Mouse (Mus musculus) liver, embryonic 16.5 days (tissue): ENCODE results near the gene Smg6. TPM values are rescaled to one million over a fixed set of nuclear protein-coding genes. Genes with fewer than 3 reads are reported as not detected.

ENCODE experiments used
- ATAC-seq: fragments of 200-750 bp; cut with Nextera tagmentation; 2 replicates; pipeline ENCODE4 v1.8.0; 2017; ENCODE audit warnings: low read depth, mild to moderate bottlenecking, moderate number of reproducible peaks, moderate library complexity
- H3K27ac ChIP-seq: fragments of 300-500 bp; sonication (generic); 2 replicates; pipeline ENCODE4 v1.5.1; 2014; ENCODE audit warnings: mild to moderate bottlenecking, low read length
- H3K27me3 ChIP-seq: fragments of 300-500 bp; sonication (generic); 2 replicates; pipeline ENCODE4 v1.6.1; 2014; ENCODE audit warnings: low read depth, low read length, mixed read lengths; ENCODE audit not compliant: control insufficient read depth, insufficient read depth
- H3K36me3 ChIP-seq: fragments of 300-500 bp; sonication (generic); 2 replicates; pipeline ENCODE4 v1.6.1; 2014; ENCODE audit warnings: mild to moderate bottlenecking; ENCODE audit not compliant: control insufficient read depth, insufficient read depth
- H3K4me1 ChIP-seq: fragments of 300-500 bp; sonication (generic); 2 replicates; pipeline ENCODE4 v1.6.1; 2014; ENCODE audit warnings: low read depth, low read length, mixed read lengths; ENCODE audit not compliant: control insufficient read depth
- H3K4me2 ChIP-seq: fragments of 300-500 bp; sonication (generic); 2 replicates; pipeline ENCODE4 v1.6.1; 2014; ENCODE audit warnings: low read depth, low read length, mixed read lengths
- H3K4me3 ChIP-seq: fragments of 300-500 bp; sonication (generic); 2 replicates; pipeline ENCODE4 v1.5.1; 2014; ENCODE audit warnings: low read depth, mild to moderate bottlenecking, low read length
- H3K9ac ChIP-seq: fragments of 300-500 bp; sonication (generic); 2 replicates; pipeline ENCODE4 v1.6.1; 2014; ENCODE audit warnings: low read depth, low read length
- H3K9me3 ChIP-seq: fragments of 300-500 bp; sonication (generic); replicated peaks from 2 replicates; pipeline ENCODE4 v1.6.1; 2016; ENCODE audit warnings: low read length; ENCODE audit not compliant: control insufficient read depth
- WGBS: fragments of 180-500 bp; shearing (Covaris S2); extraction: QIAGEN DNeasy Blood & Tissue Kit; methylation state at CpG from one replicate; pipeline ENCODE4 v1.1.7; 2014; ENCODE audit not compliant: insufficient replicate concordance; 5-methylcytosine and 5-hydroxymethylcytosine counted together
- microRNA counts: library from miRNA; unstranded; fragments of <30 nt; microRNA quantifications from one replicate; lab custom pipeline; 2016
- microRNA-seq: library from miRNA; unstranded; fragments of <30 nt; microRNA quantifications from one replicate; pipeline ENCODE4, GENCODE M21; 2016
- polyA plus RNA-seq: library from polyadenylated mRNA; unstranded; fragments of >200 nt; fragmentation: Nextera tagmentation; extraction: Ambion mirVana; gene quantifications from 2 replicates; pipeline ENCODE4 v1.2.1, GENCODE M21; 2015

Smg6 gene
- polyA plus RNA-seq, 1 experiment from 2014 or later: 5.5 TPM

GRCm38 (mm10) chr11:75212031-75212667, 286.5 kb downstream of the Smg6 start:
- Histone ChIP-seq H3K4me3 (no peak overlapping the region), H3K36me3 (no peaks in the 10 kb centered on the region), H3K4me2 (no peak overlapping the region), H3K9ac (no peak overlapping the region), H3K9me3 (no peaks in the 10 kb centered on the region), H3K4me1 (peaks cover 49% of the 10 kb centered on the region), H3K27ac (peak overlapping the region; percentile 54), H3K27me3 (peaks cover 3% of the 10 kb centered on the region)
- WGBS: 56% methylated on average over 8 of the region's 8 CpGs
- no peak for ATAC-seq

- no peak for ATAC-seq
- Histone ChIP-seq H3K36me3 (no peaks in the 10 kb centered on the region), H3K9me3 (no peaks in the 10 kb centered on the region), H3K9ac (no peak overlapping the region), H3K27ac (no peak overlapping the region), H3K4me3 (no peak overlapping the region), H3K4me1 (peaks cover 49% of the 10 kb centered on the region), H3K4me2 (no peak overlapping the region), H3K27me3 (peaks cover 3% of the 10 kb centered on the region)
- WGBS: 75% methylated on average over 3 of the region's 3 CpGs
Observed at GRCm38 (mm10) chr11:75212876-75213275, 287.3 kb downstream of the Smg6 start.

DNA sequence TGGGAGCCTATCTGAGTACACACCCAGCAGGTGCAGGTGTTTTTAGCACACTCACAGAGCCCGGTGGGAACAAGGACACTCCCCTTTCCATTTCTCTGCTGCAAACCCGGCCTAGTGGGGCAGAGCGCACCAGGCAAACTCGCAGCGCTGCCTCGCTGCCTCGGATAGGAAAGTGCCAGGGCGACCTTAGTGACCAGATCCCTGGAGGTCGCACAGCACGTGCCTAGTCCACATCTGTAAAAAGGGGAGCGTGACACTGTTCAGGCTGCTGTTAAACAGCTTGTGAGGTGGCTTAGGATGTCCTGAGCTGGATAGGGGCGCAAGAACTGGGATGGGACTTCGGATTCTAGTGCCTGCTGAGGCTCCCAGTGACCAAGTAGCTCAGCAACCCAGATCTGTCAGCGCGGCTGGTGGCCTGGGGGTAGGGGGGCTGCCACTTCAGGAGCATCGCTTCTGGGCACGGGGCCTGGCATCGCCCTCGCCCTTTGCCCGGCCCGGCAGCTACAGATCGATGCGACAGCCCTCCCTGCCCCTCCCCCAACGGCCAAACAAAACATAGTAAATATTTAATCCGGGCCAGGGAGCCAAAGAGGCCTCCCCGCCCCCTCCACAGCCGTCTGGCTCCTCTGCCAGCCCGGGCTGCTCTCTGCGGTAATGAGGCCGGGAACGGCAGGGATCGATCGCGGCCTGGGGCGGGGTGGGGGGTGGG, 287.9 kb downstream of the Smg6 start:
- Histone ChIP-seq H3K4me2 (peak overlapping the region; percentile 49), H3K9me3 (no peaks in the 10 kb centered on the region), H3K4me3 (peak overlapping the region; percentile 34), H3K36me3 (no peaks in the 10 kb centered on the region), H3K4me1 (peaks cover 49% of the 10 kb centered on the region), H3K9ac (peak overlapping the region; percentile 0; the same call in 1 of the 2 replicates), H3K27ac (peak overlapping the region; percentile 77), H3K27me3 (peaks cover 3% of the 10 kb centered on the region)
- 26% methylated on average over 35 of the region's 35 CpGs for WGBS
- ATAC-seq: peak; percentile 75

MicroRNAs within 50 kb of the gene (microRNA counts, 519-probe panel; counts per million panel counts)
- microRNA mmu-miR-132 (lab: Ali Mortazavi, UCI) (2,160 counts per million, percentile 35 among the panel's probes with 10 or more counts), microRNA mmu-miR-212 (lab: Ali Mortazavi, UCI) (60.7 counts per million)

Small RNA genes within 50 kb of the gene (microRNA-seq; reads per million reads assigned to microRNA genes)
- gene Mir132 (129 reads per million, percentile 55 among the genes with 10 or more reads in this experiment), gene Mir212 (15.5 reads per million, percentile 33 among the genes with 10 or more reads in this experiment)

Other genes starting within 250 kb of the Smg6 start
- 26.4 and 28.0 TPM in 2 replicates for gene Pafah1b1, start 201.2 kb upstream of the Smg6 start, polyA plus RNA-seq
- 15.5 and 16.6 TPM in 2 replicates for gene Mettl16, start 155.0 kb upstream of the Smg6 start, polyA plus RNA-seq
- gene Mnt, start 94.9 kb upstream of the Smg6 start, polyA plus RNA-seq: 0.90 and 1.2 TPM in 2 replicates
- 0.89 and 1.2 TPM in 2 replicates for gene Sgsm2, start 28.8 kb upstream of the Smg6 start, polyA plus RNA-seq
- 16.7 and 17.5 TPM in 2 replicates for gene Tsr1, start 27.8 kb upstream of the Smg6 start, polyA plus RNA-seq
- 4.6 and 5.1 TPM in 2 replicates for gene Srr, start 125 bp downstream of the Smg6 start, polyA plus RNA-seq
- gene Hic1, start 243.7 kb downstream of the Smg6 start, polyA plus RNA-seq: 0.44 and 1.0 TPM in 2 replicates